Mouse (Mus musculus): ENCODE measurements at regions not wholly inside any gene's neighbourhood (a gene's known extent, or its start where the extent isn't known, plus 50 kb on each side); places are given as distances from the start of the nearest gene placed in this dataset.

DNA sequence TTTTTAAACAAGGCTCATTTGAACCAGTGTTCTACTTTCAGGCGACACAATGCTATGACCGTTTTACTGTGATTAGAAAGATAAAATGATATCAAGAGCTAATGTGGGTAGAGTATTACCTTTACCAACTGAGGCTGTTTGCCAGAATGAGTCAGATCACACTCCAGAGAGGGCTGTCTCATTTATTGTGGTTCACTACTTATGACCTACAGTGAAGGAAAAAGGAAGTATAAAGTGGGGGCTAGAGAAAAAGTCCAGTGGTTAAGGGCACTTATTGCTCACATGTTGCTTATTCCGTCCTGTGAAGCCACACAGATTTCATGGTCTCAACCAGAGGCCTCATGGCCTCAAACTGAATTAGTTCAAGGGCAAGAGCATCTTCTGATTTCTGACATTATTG is 530.2 kb downstream of the Lmo4 start:
- TF ChIP-seq CTCF (conservative IDR thresholded peaks at IDR 0.05; ENCODE audit: insufficient read depth, insufficient read length, low read depth, low read length) (no peak), POLR2A (IDR thresholded peaks at IDR 0.05; ENCODE audit: low read depth, low read length) (no peak)

Data from kidney, adult 2 months (tissue).